Mouse (Mus musculus): ENCODE data around the gene St6gal1.

Gene St6gal1

GRCm38 (mm10) chr16:23274606-23275310 lies 50.2 kb downstream of the St6gal1 start:
- no peak for DNase-seq (ENCODE audit: low read depth)

- DNase-seq (ENCODE audit: low read depth): no peak
Measured at GRCm38 (mm10) chr16:23275661-23276060, 51.1 kb downstream of the St6gal1 start.

DNA sequence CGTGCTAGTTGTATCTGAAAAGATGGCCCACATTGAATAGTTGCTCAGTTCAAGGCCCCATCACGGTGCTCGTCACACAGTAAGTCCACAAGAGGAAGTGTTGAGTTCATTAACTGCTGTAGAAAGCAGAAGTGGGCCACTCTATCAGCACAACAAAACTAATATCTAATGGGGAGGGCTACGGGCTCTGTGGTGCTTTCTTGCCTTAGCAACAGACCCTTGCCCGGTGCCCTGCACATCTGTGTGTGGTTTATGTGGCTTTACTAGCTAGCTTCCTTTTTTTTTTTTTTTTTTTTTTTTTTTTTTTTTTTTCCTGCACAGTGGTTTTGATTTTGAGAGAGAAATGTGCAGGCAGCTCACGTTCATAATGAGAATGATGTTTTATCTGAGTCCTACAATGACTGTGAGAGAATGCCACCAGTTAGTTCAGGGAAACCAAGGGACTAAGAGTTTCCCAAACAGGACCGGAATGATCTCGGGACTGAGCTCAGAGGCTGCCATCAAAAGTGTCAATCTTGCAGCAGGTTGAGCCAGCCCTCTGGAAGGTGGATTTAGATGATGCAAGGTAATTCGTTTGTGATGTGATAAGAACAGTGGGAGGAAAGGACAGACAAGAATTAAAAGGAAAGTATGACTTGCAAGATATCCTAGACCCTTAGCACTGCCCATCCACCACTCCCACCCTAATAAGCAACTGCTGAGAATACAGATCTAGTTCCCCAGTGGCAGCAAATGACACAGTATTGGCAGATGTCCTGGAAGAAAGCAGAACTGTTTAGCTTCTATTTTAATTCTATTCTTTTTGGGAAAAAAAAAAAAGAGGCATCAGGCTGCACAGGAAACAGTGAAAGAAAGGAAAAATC lies 55.6 kb downstream of the St6gal1 start:
- no peak for DNase-seq (ENCODE audit: low read depth)

- no peak for DNase-seq (ENCODE audit: low read depth)
Measured at GRCm38 (mm10) chr16:23280742-23281090, 56.2 kb downstream of the St6gal1 start.

- DNase-seq (ENCODE audit: low read depth): no peak
Measured at GRCm38 (mm10) chr16:23282241-23282640, 57.7 kb downstream of the St6gal1 start.

GRCm38 (mm10) chr16:23282941-23283340 lies 58.4 kb downstream of the St6gal1 start:
- no peak for DNase-seq (ENCODE audit: low read depth)

DNA sequence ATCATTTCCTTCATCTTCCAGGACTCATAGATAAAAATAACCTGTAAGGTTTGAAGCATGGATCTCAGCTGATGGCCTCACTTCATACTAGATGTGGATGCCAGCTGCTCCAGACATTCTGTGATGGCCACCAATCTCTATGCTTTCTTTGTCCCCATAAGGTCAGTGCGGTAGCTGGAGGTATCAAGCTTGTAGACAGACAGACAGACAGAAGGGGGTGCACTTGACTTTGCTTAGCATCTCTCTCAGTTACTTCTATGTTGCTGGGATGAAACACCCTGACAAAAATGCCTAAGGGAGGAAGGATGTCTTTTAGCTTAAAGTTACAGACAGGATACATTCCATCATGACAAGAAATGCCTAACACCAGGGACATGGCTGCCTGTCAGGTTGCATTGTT lies 59.1 kb downstream of the St6gal1 start:
- no peak for DNase-seq (ENCODE audit: low read depth)

DNA sequence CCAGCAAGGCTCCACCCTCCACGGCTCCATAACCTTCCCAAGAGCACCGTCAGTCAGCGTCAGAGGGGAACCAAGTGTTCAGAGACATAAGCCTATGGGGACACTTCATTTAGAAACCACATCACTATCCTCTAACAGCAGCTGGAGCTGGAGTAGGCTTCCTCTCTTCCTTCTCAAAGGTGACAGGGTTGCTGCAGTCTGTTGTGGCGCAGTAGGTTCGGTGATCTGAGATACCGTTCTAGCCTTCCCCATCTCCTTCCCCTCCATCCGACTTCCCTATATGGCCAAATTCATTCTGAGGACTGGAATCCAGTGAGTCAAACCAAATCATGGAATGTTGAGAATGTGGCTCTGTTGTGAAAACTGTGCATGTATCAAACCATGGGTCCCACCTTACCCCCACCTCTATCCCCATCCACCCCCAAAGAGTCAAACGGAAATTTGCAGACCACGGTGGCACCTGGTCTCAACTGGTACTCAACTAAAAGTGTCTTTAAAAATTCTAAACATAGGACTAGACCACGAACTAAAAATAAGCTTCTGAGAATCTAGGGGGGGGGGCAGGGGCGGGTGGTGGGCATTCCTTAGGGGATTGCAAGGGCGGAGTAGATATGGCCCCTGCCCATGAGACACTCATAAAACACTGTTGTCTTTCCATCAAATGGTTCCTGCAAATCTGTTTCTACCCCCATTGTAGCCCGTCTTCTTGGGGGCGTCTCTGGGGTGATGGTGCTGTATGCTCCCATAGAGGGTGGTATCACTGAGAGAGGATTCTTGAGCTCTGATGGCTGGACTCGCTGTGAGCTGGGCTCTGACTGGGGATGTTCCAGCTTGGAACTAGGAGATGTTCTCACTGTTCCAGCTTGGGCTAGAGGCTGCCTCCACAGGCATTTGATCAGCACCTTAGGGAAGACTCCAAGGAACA lies 60.2 kb downstream of the St6gal1 start:
- no peak for DNase-seq (ENCODE audit: low read depth)

DNA sequence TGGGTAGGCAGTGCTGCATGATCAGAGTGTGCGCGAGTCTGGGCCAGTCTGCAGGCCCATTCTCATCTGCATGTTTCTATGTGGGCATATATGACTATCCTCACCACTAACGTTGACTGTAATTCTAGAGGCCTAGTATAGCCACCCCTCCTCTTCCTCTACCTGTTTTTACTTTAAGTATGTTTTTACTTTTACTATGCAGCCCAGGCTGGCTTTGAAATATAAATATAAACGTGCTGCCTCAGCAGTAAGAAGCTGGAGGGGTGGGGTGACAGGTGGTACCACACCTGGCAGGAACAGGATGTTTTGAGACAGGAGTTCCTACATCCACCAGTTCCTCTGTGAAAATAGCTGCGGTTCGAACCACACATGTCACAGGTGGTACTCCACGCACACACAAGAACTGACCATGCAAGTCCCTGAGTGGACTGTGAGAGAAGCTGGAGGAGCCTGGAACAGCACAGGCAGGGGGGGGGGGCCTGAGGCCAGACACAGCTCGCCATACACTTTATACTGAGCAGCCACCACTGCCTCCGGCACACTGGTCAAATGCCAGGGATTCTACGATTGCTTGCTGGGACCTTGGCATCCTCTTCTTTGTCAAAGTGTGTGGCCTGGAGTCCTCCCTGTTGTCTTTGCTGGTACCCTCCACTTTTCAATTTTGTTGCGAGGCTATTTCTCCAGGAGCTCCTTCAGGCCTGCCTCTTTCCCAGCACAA lies 62.0 kb downstream of the St6gal1 start:
- DNase-seq (ENCODE audit: low read depth): no peak

DNA sequence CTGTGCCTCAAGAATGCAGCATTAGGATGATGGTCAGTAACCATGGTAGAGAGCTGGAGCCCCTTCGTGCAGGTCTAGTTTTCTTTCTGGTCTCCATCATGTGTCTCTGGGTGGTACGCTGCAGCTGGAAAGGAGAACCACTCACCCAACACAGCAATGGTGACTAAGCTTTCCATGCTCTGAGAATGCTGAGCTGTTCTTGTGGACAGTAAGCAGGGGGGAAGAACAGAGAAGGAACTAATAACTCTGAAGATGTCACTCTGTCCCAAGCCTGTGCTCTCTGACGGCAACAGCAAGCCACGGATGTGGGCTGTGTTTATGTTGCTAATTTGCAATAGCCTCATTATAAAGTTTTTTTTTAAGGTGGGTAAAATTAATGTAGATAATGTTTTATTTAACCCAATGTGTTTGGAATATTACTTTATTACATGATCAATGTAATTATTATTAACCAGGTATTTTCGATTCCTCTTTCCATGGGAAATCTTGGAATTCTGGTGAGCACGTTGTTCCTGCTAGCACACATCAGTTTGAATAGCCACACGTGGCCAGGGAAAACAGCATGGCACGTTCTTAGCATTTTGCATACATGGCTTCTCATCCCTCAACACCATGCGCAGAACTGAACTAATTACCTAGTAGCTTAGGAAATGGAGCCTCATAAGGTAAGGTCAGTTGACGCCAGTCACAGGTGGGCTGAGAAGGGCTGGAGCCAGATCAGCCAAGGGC lies 62.9 kb downstream of the St6gal1 start:
- DNase-seq (ENCODE audit: low read depth): no peak

- DNase-seq (ENCODE audit: low read depth): no peak
Measured at GRCm38 (mm10) chr16:23288103-23288502, 63.6 kb downstream of the St6gal1 start.

DNA sequence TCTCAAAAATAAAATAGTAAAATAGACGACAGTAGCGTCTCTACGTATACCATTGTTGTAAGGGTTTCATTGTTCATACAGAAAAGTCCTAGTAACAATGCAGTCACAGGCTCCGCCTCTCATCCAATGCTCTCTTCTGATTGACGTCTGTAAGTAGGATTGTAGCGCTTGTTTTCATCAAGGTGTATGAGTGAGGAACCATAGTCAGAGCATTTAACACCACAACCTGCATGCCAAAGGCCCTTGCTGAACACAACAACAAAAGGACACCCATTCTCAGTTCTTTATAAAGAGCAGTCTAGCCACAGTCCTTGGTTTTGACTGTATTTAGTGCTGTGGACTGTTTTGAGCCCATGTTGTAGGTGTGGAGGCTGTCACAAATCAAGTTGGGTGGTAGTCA lies 64.9 kb downstream of the St6gal1 start:
- no peak for DNase-seq (ENCODE audit: low read depth)

DNA sequence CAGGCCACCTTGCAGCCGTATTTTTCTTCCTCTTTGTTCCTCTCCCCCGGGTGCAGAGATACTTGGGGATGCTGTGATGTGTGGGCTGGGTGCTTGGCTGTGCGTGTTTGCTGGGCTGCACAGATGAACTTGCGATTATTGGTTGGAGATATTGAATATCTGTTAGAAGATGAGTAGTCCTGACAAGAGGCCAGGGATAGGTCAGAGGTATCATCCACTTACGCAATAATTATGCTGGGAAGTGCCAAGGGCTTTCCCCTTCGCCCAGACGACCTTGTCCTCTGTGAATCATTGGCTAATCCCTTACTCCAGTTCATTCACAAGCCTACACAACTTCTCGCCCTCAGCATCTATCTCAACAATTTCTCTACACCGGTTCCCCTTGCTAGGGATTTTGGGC lies 65.6 kb downstream of the St6gal1 start:
- no peak for DNase-seq (ENCODE audit: low read depth)

DNA sequence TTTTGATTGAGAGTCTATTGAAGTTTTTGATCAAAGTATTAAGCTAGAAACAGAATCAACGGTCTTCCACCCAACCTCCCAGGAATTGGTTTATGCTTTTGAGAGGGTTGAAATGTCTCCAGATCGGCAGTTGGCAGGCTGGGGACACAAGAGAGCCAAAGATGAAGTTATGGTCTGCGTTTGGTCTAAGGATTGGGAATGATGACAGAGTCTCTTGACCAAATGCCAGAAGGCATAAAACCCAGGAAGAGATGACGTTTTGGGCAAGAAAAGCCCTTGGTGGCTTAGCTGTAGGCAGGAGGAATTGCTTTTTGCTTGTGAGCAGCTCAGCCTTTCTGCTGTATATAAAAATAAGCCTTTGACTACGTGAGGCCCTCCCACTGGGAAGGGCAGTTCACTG lies 67.0 kb downstream of the St6gal1 start:
- peak; percentile 75 for DNase-seq (ENCODE audit: low read depth)

DNA sequence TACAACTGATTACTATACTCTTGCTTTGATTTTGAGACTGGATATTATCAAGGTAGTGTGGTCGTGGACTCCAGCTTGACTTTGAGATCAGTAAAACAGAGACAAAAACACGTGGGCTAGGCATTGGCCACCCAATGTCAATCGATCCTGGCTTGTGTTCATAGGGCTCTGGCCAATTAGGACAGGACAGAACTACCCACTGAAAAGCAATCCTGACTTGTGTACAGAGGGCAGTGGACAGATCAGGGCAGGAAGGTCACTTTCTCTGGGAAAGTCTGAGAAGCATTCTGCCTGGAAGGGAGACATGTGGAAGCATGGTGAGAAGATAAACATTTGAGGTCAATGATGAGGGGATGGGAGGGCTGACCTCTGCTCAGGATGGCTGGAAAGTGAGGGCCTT lies 69.7 kb downstream of the St6gal1 start:
- no peak for DNase-seq (ENCODE audit: low read depth)

- no peak for DNase-seq (ENCODE audit: low read depth)
Measured at GRCm38 (mm10) chr16:23294747-23295146, 70.2 kb downstream of the St6gal1 start.

DNA sequence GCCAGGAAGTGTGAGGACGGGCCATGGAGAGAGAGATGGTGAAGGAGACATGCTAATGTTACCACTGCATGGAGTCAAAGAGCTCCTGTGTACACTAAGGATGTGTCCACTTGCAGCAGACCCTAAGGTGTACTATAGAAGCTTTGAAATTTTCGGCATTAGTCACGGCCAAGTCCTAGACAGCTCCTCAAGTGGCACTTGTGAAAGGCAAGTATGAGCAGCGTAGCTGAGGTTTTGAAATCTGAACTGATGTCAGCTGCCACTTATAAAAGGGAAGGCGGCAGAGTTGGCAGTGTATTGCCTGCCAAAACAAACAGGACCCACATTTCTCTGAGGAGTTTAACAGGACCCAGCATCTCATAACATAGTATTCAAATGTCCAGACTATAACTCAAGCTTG lies 71.2 kb downstream of the St6gal1 start:
- DNase-seq (ENCODE audit: low read depth): no peak

GRCm38 (mm10) chr16:23296721-23297120 lies 72.2 kb downstream of the St6gal1 start:
- no peak for DNase-seq (ENCODE audit: low read depth)

- no peak for DNase-seq (ENCODE audit: low read depth)
Measured at GRCm38 (mm10) chr16:23298441-23298840, 73.9 kb downstream of the St6gal1 start.

- DNase-seq (ENCODE audit: low read depth): no peak
Measured at GRCm38 (mm10) chr16:23298911-23299310, 74.4 kb downstream of the St6gal1 start.

Data from fibroblast of lung, adult 2 months (primary cell).